Mouse (Mus musculus) MEL (cell line): ENCODE results near the gene Dusp13.

Experiments
- CHD2 ChIP-seq: IDR thresholded peaks from 2 replicates; pipeline ENCODE4 v1.6.1; 2011; ENCODE audit warnings: low read length, improper control_type of control experiment
- JUND ChIP-seq: IDR thresholded peaks from 2 replicates; pipeline ENCODE4 v1.6.1; 2011; ENCODE audit warnings: low read depth, mild to moderate bottlenecking, improper control_type of control experiment, low read length

- TF ChIP-seq CHD2 (no peak), JUND (no peak)
These were observed 737 bp downstream of the Dusp13 start, which contains the start of gene Samd8 for GRCm38 (mm10) chr14:21750008-21750880.
